Mouse (Mus musculus): Measurements from ENCODE around the gene Rubcn. TPM values are rescaled to one million over a fixed set of nuclear protein-coding genes. Genes with fewer than 3 reads are reported as not detected.
A peak's percentile ranks its signal among the peaks of the same experiment; 100 is the strongest.

The Rubcn gene
- polyA plus RNA-seq, 1 experiment from 2014 or later: 14.3 TPM

- no peak for DNase-seq (ENCODE audit: low spot score, missing footprints)
- Histone ChIP-seq H3K27me3 (ENCODE audit: control insufficient read depth, insufficient read depth, low read length) (no peaks in the 10 kb centered on the region), H3K9ac (ENCODE audit: low read length) (no peak overlapping the region), H3K4me2 (no peak overlapping the region), H3K9me3 (ENCODE audit: control insufficient read depth, low read length) (no peaks in the 10 kb centered on the region), H3K4me3 (ENCODE audit: low read depth, low read length) (no peak overlapping the region), H3K27ac (ENCODE audit: low read depth, low read length) (no peak overlapping the region), H3K4me1 (ENCODE audit: control insufficient read depth, insufficient read depth, low read length) (no peaks in the 10 kb centered on the region), H3K36me3 (ENCODE audit: control insufficient read depth, insufficient read depth, low read length) (0 out of 2 replicates have a peak, but pooled peaks cover under 1% of the 10 kb centered on the region)
- WGBS: 68% methylated on average over 3 of the region's 3 CpGs
- no peak for ATAC-seq (ENCODE audit: low FRiP score)
These were observed 24.5 kb upstream of the Rubcn start for GRCm38 (mm10) chr16:32902051-32902428.

GRCm38 (mm10) chr16:32901360-32902050 lies 23.9 kb upstream of the Rubcn start:
- Histone ChIP-seq H3K27ac (ENCODE audit: low read depth, low read length) (no peak overlapping the region), H3K4me1 (ENCODE audit: control insufficient read depth, insufficient read depth, low read length) (no peaks in the 10 kb centered on the region), H3K27me3 (ENCODE audit: control insufficient read depth, insufficient read depth, low read length) (no peaks in the 10 kb centered on the region), H3K9me3 (ENCODE audit: control insufficient read depth, low read length) (no peaks in the 10 kb centered on the region), H3K36me3 (ENCODE audit: control insufficient read depth, insufficient read depth, low read length) (no peaks in the 10 kb centered on the region), H3K4me3 (ENCODE audit: low read depth, low read length) (no peak overlapping the region), H3K4me2 (no peak overlapping the region), H3K9ac (ENCODE audit: low read length) (no peak overlapping the region)
- DNase-seq (ENCODE audit: low spot score, missing footprints) (peak; percentile 81), ATAC-seq (ENCODE audit: low FRiP score) (no peak)
- 94% methylated on average over 2 of the region's 2 CpGs for WGBS

GRCm38 (mm10) chr16:32896126-32896525 lies 18.6 kb upstream of the Rubcn start:
- Histone ChIP-seq H3K27me3 (ENCODE audit: control insufficient read depth, insufficient read depth, low read length) (no peaks in the 10 kb centered on the region), H3K9ac (ENCODE audit: low read length) (no peak overlapping the region)

GRCm38 (mm10) chr16:32889881-32890280 lies 12.3 kb upstream of the Rubcn start:
- H3K9me3 ChIP-seq (ENCODE audit: control insufficient read depth, low read length): no peaks in the 10 kb centered on the region
- WGBS: 74% methylated on average over 2 of the region's 2 CpGs
- no peaks in the 10 kb centered on the region for H3K4me1 ChIP-seq (ENCODE audit: control insufficient read depth, insufficient read depth, low read length)
- no peak overlapping the region for H3K4me3 ChIP-seq (ENCODE audit: low read depth, low read length)
- no peak overlapping the region for H3K27ac ChIP-seq (ENCODE audit: low read depth, low read length)
- ATAC-seq (ENCODE audit: low FRiP score) (no peak), DNase-seq (ENCODE audit: low spot score, missing footprints) (no peak)
- no peak overlapping the region for H3K4me2 ChIP-seq
- no peaks in the 10 kb centered on the region for H3K27me3 ChIP-seq (ENCODE audit: control insufficient read depth, insufficient read depth, low read length)
- peaks cover 3% of the 10 kb centered on the region for H3K36me3 ChIP-seq (ENCODE audit: control insufficient read depth, insufficient read depth, low read length)
- no peak overlapping the region for H3K9ac ChIP-seq (ENCODE audit: low read length)

More at GRCm38 (mm10) chr16:32896126-32896525, 18.6 kb upstream of the Rubcn start:
- H3K36me3 ChIP-seq (ENCODE audit: control insufficient read depth, insufficient read depth, low read length): peaks cover 6% of the 10 kb centered on the region
- no peak overlapping the region for H3K4me2 ChIP-seq
- no peaks in the 10 kb centered on the region for H3K4me1 ChIP-seq (ENCODE audit: control insufficient read depth, insufficient read depth, low read length)
- no peaks in the 10 kb centered on the region for H3K9me3 ChIP-seq (ENCODE audit: control insufficient read depth, low read length)
- H3K27ac ChIP-seq (ENCODE audit: low read depth, low read length): no peak overlapping the region
- no peak overlapping the region for H3K4me3 ChIP-seq (ENCODE audit: low read depth, low read length)
- ATAC-seq (ENCODE audit: low FRiP score): no peak
- peak; percentile 39 for DNase-seq (ENCODE audit: low spot score, missing footprints)

- WGBS: 90% methylated on average over 7 of the region's 7 CpGs
- Histone ChIP-seq H3K27me3 (ENCODE audit: control insufficient read depth, insufficient read depth, low read length) (no peaks in the 10 kb centered on the region), H3K27ac (ENCODE audit: low read depth, low read length) (no peak overlapping the region), H3K9me3 (ENCODE audit: control insufficient read depth, low read length) (no peaks in the 10 kb centered on the region), H3K36me3 (ENCODE audit: control insufficient read depth, insufficient read depth, low read length) (peaks cover 3% of the 10 kb centered on the region; the same call in 1 of the 2 replicates), H3K4me1 (ENCODE audit: control insufficient read depth, insufficient read depth, low read length) (no peaks in the 10 kb centered on the region), H3K4me2 (no peak overlapping the region), H3K9ac (ENCODE audit: low read length) (no peak overlapping the region), H3K4me3 (ENCODE audit: low read depth, low read length) (no peak overlapping the region)
- DNase-seq (ENCODE audit: low spot score, missing footprints) (no peak), ATAC-seq (ENCODE audit: low FRiP score) (no peak)
These were observed 10.4 kb upstream of the Rubcn start for GRCm38 (mm10) chr16:32887996-32888395.

- H3K27me3 ChIP-seq (ENCODE audit: control insufficient read depth, insufficient read depth, low read length): no peaks in the 10 kb centered on the region
- no peak overlapping the region for H3K9ac ChIP-seq (ENCODE audit: low read length)
- no peak overlapping the region for H3K4me3 ChIP-seq (ENCODE audit: low read depth, low read length)
- H3K4me2 ChIP-seq: no peak overlapping the region
- no peaks in the 10 kb centered on the region for H3K36me3 ChIP-seq (ENCODE audit: control insufficient read depth, insufficient read depth, low read length)
- no peak overlapping the region for H3K27ac ChIP-seq (ENCODE audit: low read depth, low read length)
- no peak for ATAC-seq (ENCODE audit: low FRiP score)
- peaks cover 6% of the 10 kb centered on the region for H3K4me1 ChIP-seq (ENCODE audit: control insufficient read depth, insufficient read depth, low read length)
- DNase-seq (ENCODE audit: low spot score, missing footprints): no peak
- no peaks in the 10 kb centered on the region for H3K9me3 ChIP-seq (ENCODE audit: control insufficient read depth, low read length)
- 87% methylated on average over 7 of the region's 7 CpGs for WGBS
These were observed 4.0 kb upstream of the Rubcn start for GRCm38 (mm10) chr16:32881538-32881937.

- ATAC-seq (ENCODE audit: low FRiP score): no peak
- Histone ChIP-seq H3K4me1 (ENCODE audit: control insufficient read depth, insufficient read depth, low read length) (peaks cover 6% of the 10 kb centered on the region), H3K27me3 (ENCODE audit: control insufficient read depth, insufficient read depth, low read length) (no peaks in the 10 kb centered on the region; the same call in 1 of the 2 replicates), H3K9me3 (ENCODE audit: control insufficient read depth, low read length) (no peaks in the 10 kb centered on the region), H3K27ac (ENCODE audit: low read depth, low read length) (no peak overlapping the region), H3K4me3 (ENCODE audit: low read depth, low read length) (peak overlapping the region; percentile 92), H3K4me2 (peak overlapping the region; percentile 80), H3K9ac (ENCODE audit: low read length) (no peak overlapping the region; the same call in 1 of the 2 replicates), H3K36me3 (ENCODE audit: control insufficient read depth, insufficient read depth, low read length) (no peaks in the 10 kb centered on the region)
- peak; percentile 89 for DNase-seq (ENCODE audit: low spot score, missing footprints)
- 86% methylated on average over 14 of the region's 14 CpGs for WGBS
These were observed 1.7 kb upstream of the Rubcn start for GRCm38 (mm10) chr16:32878972-32879926.

GRCm38 (mm10) chr16:32878157-32878598 lies 612 bp upstream of the Rubcn start:
- no peaks in the 10 kb centered on the region; the same call in 1 of the 2 replicates for H3K27me3 ChIP-seq (ENCODE audit: control insufficient read depth, insufficient read depth, low read length)
- peaks cover 6% of the 10 kb centered on the region for H3K4me1 ChIP-seq (ENCODE audit: control insufficient read depth, insufficient read depth, low read length)
- no peaks in the 10 kb centered on the region for H3K36me3 ChIP-seq (ENCODE audit: control insufficient read depth, insufficient read depth, low read length)
- H3K9me3 ChIP-seq (ENCODE audit: control insufficient read depth, low read length): no peaks in the 10 kb centered on the region
- DNase-seq (ENCODE audit: low spot score, missing footprints): peak; percentile 93
- peak overlapping the region; percentile 80 for H3K4me2 ChIP-seq
- H3K4me3 ChIP-seq (ENCODE audit: low read depth, low read length): peak overlapping the region; percentile 92
- peak; percentile 66 for ATAC-seq (ENCODE audit: low FRiP score)
- WGBS: under 1% methylated on average over 32 of the region's 34 CpGs
- H3K27ac ChIP-seq (ENCODE audit: low read depth, low read length): peak overlapping the region; percentile 16
- peak overlapping the region; percentile 89 for H3K9ac ChIP-seq (ENCODE audit: low read length)

- peaks cover 6% of the 10 kb centered on the region for H3K4me1 ChIP-seq (ENCODE audit: control insufficient read depth, insufficient read depth, low read length)
- WGBS: 38% methylated on average over 9 of the region's 9 CpGs
- DNase-seq (ENCODE audit: low spot score, missing footprints): no peak
- peak overlapping the region; percentile 89 for H3K9ac ChIP-seq (ENCODE audit: low read length)
- peak overlapping the region; percentile 80 for H3K4me2 ChIP-seq
- peak overlapping the region; percentile 92 for H3K4me3 ChIP-seq (ENCODE audit: low read depth, low read length)
- H3K9me3 ChIP-seq (ENCODE audit: control insufficient read depth, low read length): no peaks in the 10 kb centered on the region
- H3K27me3 ChIP-seq (ENCODE audit: control insufficient read depth, insufficient read depth, low read length): no peaks in the 10 kb centered on the region; the same call in 1 of the 2 replicates
- H3K36me3 ChIP-seq (ENCODE audit: control insufficient read depth, insufficient read depth, low read length): no peaks in the 10 kb centered on the region
- H3K27ac ChIP-seq (ENCODE audit: low read depth, low read length): no peak overlapping the region
- ATAC-seq (ENCODE audit: low FRiP score): no peak
These were observed 735 bp downstream of the Rubcn start for GRCm38 (mm10) chr16:32876831-32877230.
